Mouse (Mus musculus) urinary bladder, postnatal 14 days (tissue): ENCODE data around the gene Lmo4.

ENCODE experiments used
- DNase-seq: peaks from one replicate; pipeline ENCODE4 v3.0.0; 2021; ENCODE audit warnings: low spot score

The Lmo4 gene

GRCm38 (mm10) chr3:144148234-144148633, 56.8 kb downstream of the Lmo4 start:
- DNase-seq: no peak

GRCm38 (mm10) chr3:144147244-144147643, 57.8 kb downstream of the Lmo4 start:
- DNase-seq: no peak

DNA sequence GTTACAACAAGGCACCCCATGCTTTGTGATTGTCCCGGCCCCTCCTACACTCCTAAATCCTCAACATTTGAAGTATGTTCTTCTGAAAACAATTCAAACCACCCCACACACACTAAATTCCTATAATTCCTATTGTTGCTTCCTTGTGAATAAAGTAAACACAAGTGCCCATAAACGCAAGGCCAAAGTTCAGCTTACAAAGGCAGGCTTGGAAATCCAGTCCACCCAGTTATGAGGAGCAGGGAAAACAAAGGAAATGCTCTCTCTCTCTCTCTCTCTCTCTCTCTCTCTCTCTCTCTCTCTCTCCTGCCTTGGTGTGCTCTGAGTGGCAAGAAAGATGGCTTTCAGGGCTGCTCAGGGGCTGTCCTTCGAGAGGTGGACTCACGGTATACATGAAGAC, 61.0 kb downstream of the Lmo4 start:
- DNase-seq: peak; percentile 22

- DNase-seq: no peak
Observed at GRCm38 (mm10) chr3:144142939-144143338, 62.1 kb downstream of the Lmo4 start.

DNA sequence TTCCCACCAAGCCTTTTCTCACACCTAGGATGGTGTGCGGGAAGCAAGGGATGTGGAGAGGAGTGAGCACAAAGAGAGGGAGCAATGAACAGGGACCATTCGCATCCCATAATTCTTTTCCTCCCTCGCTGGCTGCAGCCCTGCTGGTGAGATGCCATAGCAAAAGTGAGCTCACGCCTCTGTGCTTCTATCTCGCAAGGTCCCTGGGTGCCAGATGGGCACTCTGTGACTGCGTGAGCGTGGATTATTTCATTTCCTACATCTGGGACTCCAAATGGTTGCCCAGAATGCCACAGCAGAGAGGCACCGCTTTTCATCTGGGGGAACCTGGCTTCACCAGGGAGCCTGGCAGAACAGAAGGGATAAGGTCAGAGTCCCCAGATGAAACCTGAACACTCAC, 63.2 kb downstream of the Lmo4 start:
- DNase-seq: no peak

- DNase-seq: no peak
Observed at GRCm38 (mm10) chr3:144140816-144141215, 64.2 kb downstream of the Lmo4 start.

GRCm38 (mm10) chr3:144138659-144139058, 66.4 kb downstream of the Lmo4 start:
- DNase-seq: no peak
